Mouse (Mus musculus) stomach, postnatal 0 days (tissue): Measurements from ENCODE around the gene R3hdm1. TPM values are rescaled to one million over a fixed set of nuclear protein-coding genes. Genes with fewer than 3 reads are reported as not detected.

Experiments used
- ATAC-seq: fragments of 200-750 bp; cut with Nextera tagmentation; 2 replicates; pipeline ENCODE4 v1.8.0; 2017; ENCODE audit not compliant: low FRiP score, low TSS enrichment
- DNase-seq: peaks from one replicate; pipeline ENCODE4 v3.0.0-alpha.2; 2016; ENCODE audit warnings: low spot score
- H3K27ac ChIP-seq: fragments of 300-500 bp; sonication (generic); replicated peaks from 2 replicates; pipeline ENCODE4 v1.5.1; 2014; ENCODE audit warnings: mild to moderate bottlenecking, control low read depth
- H3K27me3 ChIP-seq: fragments of 300-500 bp; sonication (generic); 2 replicates; pipeline ENCODE4 v1.6.1; 2014; ENCODE audit warnings: low read length; ENCODE audit not compliant: control insufficient read depth, insufficient read depth
- H3K36me3 ChIP-seq: fragments of 300-500 bp; sonication (generic); 2 replicates; pipeline ENCODE4 v1.6.1; 2014; ENCODE audit warnings: low read length, mixed read lengths; ENCODE audit not compliant: control insufficient read depth, insufficient read depth
- H3K4me1 ChIP-seq: fragments of 300-500 bp; sonication (generic); replicated peaks from 2 replicates; pipeline ENCODE4 v1.6.1; 2014; ENCODE audit warnings: antibody characterized with exemption; ENCODE audit not compliant: control insufficient read depth, insufficient read depth
- H3K4me2 ChIP-seq: fragments of 300-500 bp; sonication (generic); replicated peaks from 2 replicates; pipeline ENCODE4 v1.6.1; 2014; ENCODE audit warnings: low read depth, mild to moderate bottlenecking, control low read depth, moderate library complexity
- H3K4me3 ChIP-seq: fragments of 300-500 bp; sonication (generic); 2 replicates; pipeline ENCODE4 v1.5.1; 2014; ENCODE audit warnings: low read depth, low read length, control low read depth
- H3K9ac ChIP-seq: fragments of 300-500 bp; sonication (generic); 2 replicates; pipeline ENCODE4 v1.6.1; 2014; ENCODE audit warnings: mild to moderate bottlenecking, low read length, control low read depth, mixed read lengths
- H3K9me3 ChIP-seq: fragments of 300-500 bp; sonication (generic); 2 replicates; pipeline ENCODE4 v1.6.1; 2016; ENCODE audit warnings: low read length; ENCODE audit not compliant: control insufficient read depth
- CTCF ChIP-seq: IDR thresholded peaks from 2 replicates; pipeline ENCODE4 v1.5.1; 2016; ENCODE audit warnings: antibody characterized with exemption, low read depth, mild to moderate bottlenecking, moderate library complexity
- EP300 ChIP-seq: optimal IDR thresholded peaks from 2 replicates; pipeline ENCODE3; 2016; ENCODE audit warnings: antibody characterized with exemption
- WGBS: fragments of 180-500 bp; shearing (Covaris S2); extraction: QIAGEN DNeasy Blood & Tissue Kit; methylation state at CpG from one replicate; pipeline ENCODE4 v1.1.7; 2014; 5-methylcytosine and 5-hydroxymethylcytosine counted together
- polyA plus RNA-seq: library from polyadenylated mRNA; unstranded; fragments of >200 nt; fragmentation: Nextera tagmentation; extraction: Ambion mirVana; gene quantifications from 2 replicates; pipeline ENCODE4 v1.2.1, GENCODE M21; 2015

Gene R3hdm1
- polyA plus RNA-seq, 1 experiment from 2014 or later = 29.6 TPM

- Histone ChIP-seq H3K27ac (no peak overlapping the region), H3K4me2 (no peak overlapping the region), H3K4me1 (no peaks in the 10 kb centered on the region), H3K9me3 (no peaks in the 10 kb centered on the region), H3K36me3 (no peaks in the 10 kb centered on the region), H3K4me3 (no peak overlapping the region), H3K9ac (no peak overlapping the region), H3K27me3 (no peaks in the 10 kb centered on the region)
- ATAC-seq (no peak; the same call in 1 of the 2 replicates), DNase-seq (no peak)
- 100% methylated on average over 1 of the region's 1 CpGs for WGBS
- TF ChIP-seq EP300 (no peak), CTCF (no peak)
Measured at GRCm38 (mm10) chr1:128078646-128079045, 24.5 kb upstream of the R3hdm1 start.

GRCm38 (mm10) chr1:128080936-128081696 is 22.0 kb upstream of the R3hdm1 start:
- no peaks in the 10 kb centered on the region for H3K9me3 ChIP-seq
- DNase-seq (peak; percentile 46), ATAC-seq (0 out of 2 replicates have a peak, but pooled peaks have one; percentile 26)
- TF ChIP-seq EP300 (no peak), CTCF (no peak)
- no peak overlapping the region for H3K9ac ChIP-seq
- no peaks in the 10 kb centered on the region for H3K4me1 ChIP-seq
- no peaks in the 10 kb centered on the region for H3K27me3 ChIP-seq
- H3K4me3 ChIP-seq = no peak overlapping the region
- H3K36me3 ChIP-seq = no peaks in the 10 kb centered on the region
- no peak overlapping the region for H3K4me2 ChIP-seq
- no peak overlapping the region for H3K27ac ChIP-seq
- 68% methylated on average over 5 of the region's 5 CpGs for WGBS

GRCm38 (mm10) chr1:128081873-128082272 is 21.2 kb upstream of the R3hdm1 start:
- WGBS = 68% methylated on average over 7 of the region's 7 CpGs
- no peak for ATAC-seq

GRCm38 (mm10) chr1:128082800-128083199 is 20.3 kb upstream of the R3hdm1 start:
- no peaks in the 10 kb centered on the region for H3K36me3 ChIP-seq
- DNase-seq (no peak), ATAC-seq (no peak)
- no peak overlapping the region for H3K9ac ChIP-seq
- H3K4me2 ChIP-seq = no peak overlapping the region
- TF ChIP-seq CTCF (no peak), EP300 (no peak)
- H3K27me3 ChIP-seq = no peaks in the 10 kb centered on the region
- no peak overlapping the region for H3K4me3 ChIP-seq
- H3K4me1 ChIP-seq = no peaks in the 10 kb centered on the region
- WGBS = 82% methylated on average over 7 of the region's 7 CpGs
- no peaks in the 10 kb centered on the region for H3K9me3 ChIP-seq
- H3K27ac ChIP-seq = no peak overlapping the region

More at GRCm38 (mm10) chr1:128081873-128082272, 21.2 kb upstream of the R3hdm1 start:
- no peak for DNase-seq
- H3K4me3 ChIP-seq = no peak overlapping the region
- H3K27me3 ChIP-seq = no peaks in the 10 kb centered on the region
- no peak overlapping the region for H3K4me2 ChIP-seq
- H3K27ac ChIP-seq = no peak overlapping the region
- no peaks in the 10 kb centered on the region for H3K4me1 ChIP-seq
- H3K9me3 ChIP-seq = no peaks in the 10 kb centered on the region
- H3K9ac ChIP-seq = no peak overlapping the region
- TF ChIP-seq CTCF = no peak
- TF ChIP-seq EP300 = no peak
- H3K36me3 ChIP-seq = no peaks in the 10 kb centered on the region

- no peaks in the 10 kb centered on the region for H3K9me3 ChIP-seq
- no peak overlapping the region for H3K9ac ChIP-seq
- 93% methylated on average over 1 of the region's 2 CpGs for whole genome bisulfite sequencing
- no peaks in the 10 kb centered on the region for H3K4me1 ChIP-seq
- no peak for TF ChIP-seq EP300
- H3K4me3 ChIP-seq = no peak overlapping the region
- no peaks in the 10 kb centered on the region for H3K27me3 ChIP-seq
- no peaks in the 10 kb centered on the region for H3K36me3 ChIP-seq
- no peak for DNase-seq
- no peak overlapping the region for H3K27ac ChIP-seq
- no peak for ATAC-seq
- H3K4me2 ChIP-seq = no peak overlapping the region
Measured at GRCm38 (mm10) chr1:128094686-128095085, 8.4 kb upstream of the R3hdm1 start.

- Histone ChIP-seq H3K36me3 (no peaks in the 10 kb centered on the region), H3K9me3 (no peaks in the 10 kb centered on the region), H3K4me2 (no peak overlapping the region), H3K27ac (no peak overlapping the region), H3K4me3 (no peak overlapping the region), H3K4me1 (no peaks in the 10 kb centered on the region), H3K9ac (no peak overlapping the region), H3K27me3 (no peaks in the 10 kb centered on the region)
- WGBS = 97% methylated on average over 1 of the region's 1 CpGs
- ATAC-seq (no peak), DNase-seq (no peak)
- no peak for TF ChIP-seq CTCF
- no peak for TF ChIP-seq EP300
Measured at GRCm38 (mm10) chr1:128098309-128098708, 4.8 kb upstream of the R3hdm1 start.
